Mouse (Mus musculus) heart, embryonic 16.5 days (tissue): ENCODE results near the gene Tmem145. TPM values are rescaled to one million over a fixed set of nuclear protein-coding genes. Genes with fewer than 3 reads are reported as not detected.
"Not testable (repeated sequence)": the region's sequence is repeated elsewhere in the genome, so short reads cannot be mapped to it uniquely, and the experiment has no call there.

Experiments
- ATAC-seq: fragments of 200-750 bp; cut with Nextera tagmentation; replicated peaks from 2 replicates; pipeline ENCODE4 v1.8.0; 2017; ENCODE audit warnings: moderate number of reproducible peaks; ENCODE audit not compliant: insufficient read depth, low FRiP score; ENCODE audit errors: extremely low read depth
- H3K27ac ChIP-seq: fragments of 300-500 bp; sonication (generic); 2 replicates; pipeline ENCODE4 v1.5.1; 2014; ENCODE audit warnings: mild to moderate bottlenecking, low read length, control low read depth, moderate library complexity
- H3K27me3 ChIP-seq: fragments of 300-500 bp; sonication (generic); 2 replicates; pipeline ENCODE4 v1.6.1; 2014; ENCODE audit warnings: low read length, mixed read lengths; ENCODE audit not compliant: control insufficient read depth, insufficient read depth
- H3K36me3 ChIP-seq: fragments of 300-500 bp; sonication (generic); 2 replicates; pipeline ENCODE4 v1.6.1; 2014; ENCODE audit not compliant: control insufficient read depth, insufficient read depth
- H3K4me1 ChIP-seq: fragments of 300-500 bp; sonication (generic); 2 replicates; pipeline ENCODE4 v1.6.1; 2014; ENCODE audit warnings: low read length, mixed read lengths; ENCODE audit not compliant: control insufficient read depth, insufficient read depth
- H3K4me2 ChIP-seq: fragments of 300-500 bp; sonication (generic); 2 replicates; pipeline ENCODE4 v1.6.1; 2014; ENCODE audit warnings: low read depth, mild to moderate bottlenecking, control low read depth, low read length
- H3K4me3 ChIP-seq: fragments of 300-500 bp; sonication (generic); 2 replicates; pipeline ENCODE4 v1.5.1; 2014; ENCODE audit warnings: mild to moderate bottlenecking, control low read depth, low read length
- H3K9ac ChIP-seq: fragments of 300-500 bp; sonication (generic); 2 replicates; pipeline ENCODE4 v1.6.1; 2014; ENCODE audit warnings: low read length, control low read depth
- H3K9me3 ChIP-seq: fragments of 300-500 bp; sonication (generic); replicated peaks from 2 replicates; pipeline ENCODE4 v1.6.1; 2016; ENCODE audit warnings: low read length; ENCODE audit not compliant: control insufficient read depth
- WGBS: fragments of 180-500 bp; shearing (Covaris S2); extraction: QIAGEN DNeasy Blood & Tissue Kit; methylation state at CpG from one replicate; pipeline ENCODE4 v1.1.7; 2014; 5-methylcytosine and 5-hydroxymethylcytosine counted together
- polyA plus RNA-seq: library from polyadenylated mRNA; unstranded; fragments of >200 nt; fragmentation: Nextera tagmentation; extraction: Ambion mirVana; gene quantifications from 2 replicates; pipeline ENCODE4 v1.2.1, GENCODE M21; 2015

The Tmem145 gene
- polyA plus RNA-seq = 0.08 and 0.20 TPM in 2 replicates

DNA sequence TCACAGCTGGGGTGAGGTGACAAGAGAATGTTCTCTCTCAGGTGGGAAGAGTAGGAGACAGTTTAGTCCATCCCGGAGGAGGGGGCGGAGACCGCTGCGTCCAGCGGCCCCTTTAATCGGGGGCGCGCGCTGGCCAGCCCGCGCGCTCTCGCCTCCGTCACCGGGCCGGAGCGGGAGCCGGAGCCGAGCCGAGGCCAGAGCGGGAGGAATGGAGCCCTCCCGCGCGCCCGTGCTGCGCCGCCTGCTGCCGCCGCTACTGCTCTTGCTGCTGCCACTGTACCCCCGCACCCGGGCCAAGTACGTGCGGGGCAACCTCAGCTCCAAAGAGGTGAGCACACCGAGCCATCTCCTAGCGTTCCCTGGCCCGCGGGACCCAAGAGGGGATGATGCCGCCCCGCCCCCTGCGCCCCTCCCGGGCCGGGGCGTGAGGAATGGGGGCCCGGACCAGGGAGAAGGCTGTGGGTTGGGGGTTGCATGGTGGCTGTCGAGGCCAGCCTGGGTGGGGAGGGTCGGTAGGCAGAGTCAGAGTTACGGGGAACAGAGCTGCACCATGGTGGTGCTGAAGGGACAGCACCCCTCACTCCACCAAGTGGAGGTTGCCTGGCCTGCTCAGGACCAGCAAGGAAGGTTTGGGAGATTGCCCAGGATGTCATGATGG lies at the start of gene Tmem145:
Gene Tmem145 (plus strand): TSS at position 151 of the 658 bp plus-strand sequence.
- ATAC-seq = peak; percentile 66

DNA sequence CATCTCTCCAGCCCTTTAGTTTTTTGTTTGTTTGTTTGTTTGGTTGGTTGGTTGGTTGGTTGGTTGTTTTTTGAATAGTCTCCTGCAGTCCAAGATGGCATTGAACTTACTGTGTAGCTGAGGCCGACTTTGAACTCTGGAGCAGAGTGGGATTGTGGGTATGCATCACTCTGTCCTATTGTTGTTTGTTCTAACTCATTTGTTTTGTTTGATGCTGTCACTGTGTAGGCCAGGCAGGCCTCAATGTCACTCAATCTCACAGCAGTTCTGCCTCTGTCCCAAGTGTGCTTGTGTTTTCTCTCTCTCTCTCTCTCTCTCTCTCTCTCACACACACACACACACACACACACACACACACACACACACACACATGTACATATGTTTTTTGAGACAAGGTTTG lies 44.0 kb upstream of the Tmem145 start:
- H3K4me2 ChIP-seq = no peak overlapping the region
- peaks cover 3% of the 10 kb centered on the region; the same call in 1 of the 2 replicates for H3K4me1 ChIP-seq
- no peak for ATAC-seq
- no peaks in the 10 kb centered on the region for H3K36me3 ChIP-seq
- no peaks in the 10 kb centered on the region for H3K9me3 ChIP-seq
- H3K4me3 ChIP-seq = no peak overlapping the region
- no peaks in the 10 kb centered on the region for H3K27me3 ChIP-seq
- H3K27ac ChIP-seq = no peak overlapping the region
- no peak overlapping the region for H3K9ac ChIP-seq
- WGBS = 82% methylated on average over 1 of the region's 1 CpGs

More for the DNA sequence above, at the start of gene Tmem145:
- H3K9me3 ChIP-seq = no peaks in the 10 kb centered on the region
- H3K4me1 ChIP-seq = peaks cover 7% of the 10 kb centered on the region
- no peak within 1 kb of the TSS for H3K27ac ChIP-seq
- peak within 1 kb of the TSS; percentile 82 for H3K4me2 ChIP-seq
- peak within 1 kb of the TSS; percentile 9; the same call in 1 of the 2 replicates for H3K9ac ChIP-seq
- no peaks in the 10 kb centered on the region for H3K36me3 ChIP-seq
- WGBS = under 1% methylated on average over 45 of the region's 47 CpGs
- H3K27me3 ChIP-seq = peaks cover 32% of the 10 kb centered on the region
- H3K4me3 ChIP-seq = peak within 1 kb of the TSS; percentile 48

DNA sequence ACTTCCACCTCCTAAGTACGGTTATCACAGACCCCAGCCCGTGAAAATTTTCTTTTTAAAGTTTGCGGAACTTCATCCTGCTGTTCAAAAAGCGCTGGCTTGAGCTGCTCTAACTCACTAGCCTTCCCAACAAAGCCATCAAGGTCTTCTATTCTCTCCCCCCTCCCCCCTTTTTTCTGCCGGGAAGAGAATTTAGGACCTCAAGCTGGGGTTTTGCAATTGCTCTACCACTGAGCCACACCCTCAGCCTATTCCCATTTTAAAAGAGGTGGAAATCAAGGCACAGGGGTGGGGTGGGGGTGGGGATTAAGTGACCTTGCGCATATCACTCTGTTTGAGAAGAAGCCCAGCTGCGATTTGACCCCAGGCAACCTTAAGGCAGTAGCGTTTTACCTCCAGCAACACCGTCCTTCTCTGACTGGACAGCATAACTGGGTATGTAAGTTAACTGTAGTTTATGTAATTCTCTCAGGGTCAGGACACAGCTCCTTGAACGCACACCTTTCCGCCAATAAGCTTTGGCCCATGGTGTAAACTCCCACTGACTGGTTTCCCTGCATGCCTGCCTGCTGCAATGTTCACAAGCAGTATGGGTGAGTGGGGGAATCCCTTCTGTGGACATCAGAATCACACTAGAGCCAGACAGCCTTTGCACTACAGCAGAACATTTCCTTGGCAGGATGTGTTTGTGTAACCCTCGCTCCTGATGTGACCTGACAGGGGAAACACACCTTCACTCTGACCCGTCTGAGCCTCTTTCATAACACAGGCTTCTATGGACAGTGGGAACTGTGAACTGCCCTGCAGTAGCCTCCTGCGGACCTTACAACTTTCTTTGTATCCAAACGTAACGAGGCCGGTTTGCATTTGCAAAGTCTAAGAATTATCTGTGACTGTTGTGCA lies 41.7 kb upstream of the Tmem145 start:
- Histone ChIP-seq H3K4me2 (no peak overlapping the region), H3K36me3 (no peaks in the 10 kb centered on the region), H3K4me3 (no peak overlapping the region), H3K9me3 (no peaks in the 10 kb centered on the region), H3K27ac (no peak overlapping the region), H3K4me1 (peaks cover 9% of the 10 kb centered on the region), H3K9ac (no peak overlapping the region), H3K27me3 (no peaks in the 10 kb centered on the region)
- 45% methylated on average over 17 of the region's 17 CpGs for WGBS
- ATAC-seq = no peak

DNA sequence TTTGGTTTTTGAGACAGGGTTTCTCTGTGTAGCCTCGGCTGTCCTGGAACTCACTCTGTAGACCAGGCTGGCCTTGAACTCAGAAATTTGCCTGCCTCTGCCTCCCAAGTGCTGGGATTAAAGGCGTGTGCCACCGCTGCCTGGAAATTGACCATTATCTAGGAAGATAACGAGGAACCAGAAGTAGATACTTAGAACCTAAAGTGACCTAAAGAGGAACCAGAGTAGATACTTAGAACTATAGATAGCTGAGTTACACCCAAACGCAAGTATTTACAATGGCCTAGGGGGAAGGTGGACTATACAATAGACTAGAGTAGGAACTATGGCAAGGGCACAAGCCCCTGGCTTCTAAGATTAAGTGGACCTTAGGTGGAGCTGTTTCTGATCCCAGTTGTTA lies 40.2 kb upstream of the Tmem145 start:
- WGBS = 63% methylated on average over 5 of the region's 5 CpGs
- ATAC-seq, H3K27ac ChIP-seq, H3K9me3 ChIP-seq, H3K4me3 ChIP-seq, H3K4me2 ChIP-seq, H3K27me3 ChIP-seq, H3K36me3 ChIP-seq, H3K9ac ChIP-seq: not testable (repeated sequence)
- H3K4me1 ChIP-seq = peaks cover 19% of the 10 kb centered on the region

DNA sequence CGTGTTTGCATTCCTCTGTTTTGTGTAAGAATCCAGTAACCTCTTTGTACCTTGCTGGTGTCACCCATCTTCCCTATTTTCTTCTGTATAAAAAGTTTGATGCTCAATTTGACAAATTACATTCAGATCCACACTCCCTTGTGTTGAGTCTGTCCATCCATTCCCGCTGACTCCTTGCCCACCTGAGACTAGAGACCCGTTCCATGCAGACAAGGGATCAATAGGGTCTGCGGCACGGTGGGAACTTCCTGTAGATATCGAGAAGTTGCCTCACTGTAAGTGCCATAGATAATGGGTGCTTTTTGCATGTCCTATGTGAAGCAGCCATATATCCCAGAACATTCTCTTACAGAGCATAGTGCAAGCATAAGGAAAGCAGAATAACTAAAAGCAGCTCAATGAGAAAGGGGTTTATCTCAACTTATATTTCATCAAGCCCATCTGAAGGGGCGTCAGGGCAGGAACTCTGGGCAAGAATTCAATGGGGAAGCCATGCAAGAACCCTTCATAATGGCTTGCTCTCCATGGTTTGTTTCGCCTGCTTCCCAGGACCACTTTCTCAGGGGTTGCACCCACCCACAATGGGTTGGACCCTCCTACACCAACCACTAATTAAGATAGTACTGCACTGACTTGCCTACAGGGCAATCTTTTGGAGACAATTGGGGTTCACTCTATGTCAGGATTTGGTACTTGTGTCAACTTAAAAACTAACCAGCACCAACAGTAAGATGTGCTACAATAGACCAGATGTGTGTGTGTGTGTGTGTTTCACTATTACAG lies 39.5 kb upstream of the Tmem145 start:
- H3K9ac ChIP-seq = no peak overlapping the region
- H3K36me3 ChIP-seq = no peaks in the 10 kb centered on the region
- H3K4me2 ChIP-seq = peak overlapping the region; percentile 80
- no peaks in the 10 kb centered on the region for H3K27me3 ChIP-seq
- H3K4me3 ChIP-seq = no peak overlapping the region
- ATAC-seq = no peak
- H3K9me3 ChIP-seq = no peaks in the 10 kb centered on the region
- WGBS = 73% methylated on average over 8 of the region's 8 CpGs
- peaks cover 19% of the 10 kb centered on the region for H3K4me1 ChIP-seq
- H3K27ac ChIP-seq = no peak overlapping the region

DNA sequence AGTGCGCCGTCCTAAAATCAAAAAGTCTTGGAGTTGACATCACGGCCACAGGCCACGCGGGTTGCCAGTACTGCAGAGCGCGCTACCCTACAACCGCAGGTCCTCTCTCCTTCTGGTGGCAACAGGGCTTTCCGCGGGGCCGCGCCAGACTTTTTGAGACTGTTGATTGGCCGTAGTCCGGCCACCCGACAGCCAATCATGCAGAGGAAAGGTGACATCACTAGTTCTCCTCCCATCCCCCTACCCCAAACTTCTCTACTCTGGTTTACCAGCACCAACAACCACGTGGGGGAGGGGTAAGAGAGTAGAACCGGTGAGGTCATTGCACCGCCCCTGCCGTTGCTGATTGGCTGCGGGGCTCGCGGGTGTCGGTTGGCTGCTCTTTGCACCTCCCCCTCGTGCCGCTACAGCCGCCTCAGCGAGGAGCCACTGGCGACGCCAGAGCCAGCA lies 38.6 kb upstream of the Tmem145 start, which contains the start of gene Cic:
Gene Cic (plus strand): TSS at position 404 of the 450 bp plus-strand sequence.
- H3K4me1 ChIP-seq = peaks cover 19% of the 10 kb centered on the region
- ATAC-seq = peak; percentile 85

DNA sequence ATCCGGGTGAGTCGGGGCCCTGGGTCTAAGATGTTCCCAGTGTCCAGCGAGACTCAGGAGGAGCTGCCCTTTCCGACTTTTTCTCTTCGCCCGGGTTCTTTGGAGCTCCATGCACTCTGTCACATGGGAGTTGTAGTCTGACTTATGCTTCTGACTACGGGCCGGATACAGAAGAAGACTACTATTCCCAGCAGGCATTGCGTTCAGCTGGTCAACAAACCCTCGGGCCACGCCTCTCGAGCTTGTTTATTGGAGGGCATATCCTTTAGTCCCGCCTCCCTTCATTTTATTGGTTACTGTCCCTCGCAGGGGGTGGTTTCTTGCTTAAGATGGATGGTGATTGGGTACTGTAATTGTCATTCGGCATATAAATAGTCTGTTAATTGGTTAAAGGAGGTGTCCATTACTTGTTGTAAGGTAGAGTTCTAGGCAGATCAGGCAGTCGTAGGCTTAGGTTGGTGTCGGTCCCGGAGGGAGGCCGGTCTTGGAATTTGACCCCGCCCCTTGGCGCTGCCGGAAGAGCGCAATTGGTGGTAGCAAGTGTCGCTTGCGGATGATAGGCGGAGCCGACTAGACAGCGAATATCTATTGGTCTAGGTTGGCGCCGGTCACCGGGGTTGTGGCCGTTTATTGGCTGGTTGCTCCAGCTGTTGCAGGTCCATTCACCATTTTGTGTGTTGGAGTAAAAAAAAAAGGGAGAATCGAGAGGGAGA lies 38.0 kb upstream of the Tmem145 start:
- no peaks in the 10 kb centered on the region for H3K9me3 ChIP-seq
- H3K4me1 ChIP-seq = peaks cover 19% of the 10 kb centered on the region
- H3K9ac ChIP-seq = peak overlapping the region; percentile 92
- H3K4me3 ChIP-seq = peak overlapping the region; percentile 89
- WGBS = under 1% methylated on average over 33 of the region's 33 CpGs
- ATAC-seq = peak; percentile 92
- H3K27me3 ChIP-seq = no peaks in the 10 kb centered on the region
- H3K36me3 ChIP-seq = 0 out of 2 replicates have a peak, but pooled peaks cover 5% of the 10 kb centered on the region
- H3K4me2 ChIP-seq = peak overlapping the region; percentile 80
- H3K27ac ChIP-seq = peak overlapping the region; percentile 96

More for the DNA sequence above, 38.6 kb upstream of the Tmem145 start, which contains the start of gene Cic:
- peak within 1 kb of the TSS; percentile 80 for H3K4me2 ChIP-seq
- H3K9ac ChIP-seq = peak within 1 kb of the TSS; percentile 92
- H3K9me3 ChIP-seq = no peaks in the 10 kb centered on the region
- 0 out of 2 replicates have a peak, but pooled peaks cover 5% of the 10 kb centered on the region for H3K36me3 ChIP-seq
- H3K4me3 ChIP-seq = peak within 1 kb of the TSS; percentile 89
- 0% methylated on average over 29 of the region's 29 CpGs for WGBS
- H3K27ac ChIP-seq = peak within 1 kb of the TSS; percentile 96
- no peaks in the 10 kb centered on the region for H3K27me3 ChIP-seq

DNA sequence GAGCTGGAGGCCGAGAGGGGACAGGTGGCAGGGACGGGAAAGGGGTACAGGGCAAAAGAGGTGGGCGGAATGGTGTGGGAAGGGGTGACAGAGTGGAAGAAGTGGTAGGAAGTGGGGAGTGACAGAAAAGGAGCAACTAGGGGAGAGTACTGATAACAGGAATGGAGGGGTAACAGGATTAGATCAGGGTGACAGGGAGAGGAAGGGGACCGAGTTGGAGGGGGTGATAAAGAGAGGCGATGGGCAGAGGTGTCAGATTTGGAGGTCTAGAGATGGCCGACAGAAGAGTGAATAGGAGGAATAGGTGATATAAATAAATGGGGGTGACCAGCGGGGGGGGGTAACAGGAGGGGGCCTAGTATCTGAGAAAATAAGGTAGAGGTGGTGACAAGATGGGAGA lies 37.3 kb upstream of the Tmem145 start:
- peak overlapping the region; percentile 92 for H3K9ac ChIP-seq
- ATAC-seq = no peak
- H3K27ac ChIP-seq = peak overlapping the region; percentile 84
- no peaks in the 10 kb centered on the region for H3K9me3 ChIP-seq
- under 1% methylated on average over 7 of the region's 7 CpGs for WGBS
- H3K4me3 ChIP-seq = peak overlapping the region; percentile 89
- H3K4me2 ChIP-seq = peak overlapping the region; percentile 74
- H3K27me3 ChIP-seq = no peaks in the 10 kb centered on the region
- H3K4me1 ChIP-seq = peaks cover 22% of the 10 kb centered on the region
- 0 out of 2 replicates have a peak, but pooled peaks cover 5% of the 10 kb centered on the region for H3K36me3 ChIP-seq
